Mouse (Mus musculus): ENCODE measurements around the gene Pax9.

- TF ChIP-seq POLR2A (IDR thresholded peaks at IDR 0.05; ENCODE audit: borderline replicate concordance, extremely low read depth, low read depth, low read length) (no peak), CTCF (IDR thresholded peaks at IDR 0.05; ENCODE audit: insufficient read depth, low read length) (no peak)
Measured at GRCm38 (mm10) chr12:56696174-56697010, 4.8 kb downstream of the Pax9 start.

Data from lung, adult 2 months (tissue).